Mouse (Mus musculus) olfactory bulb, adult 2 months (tissue): ENCODE measurements around the gene Hspb9. TPM values are rescaled to one million over a fixed set of nuclear protein-coding genes. Genes with fewer than 3 reads are reported as not detected.

Experiments
- H3K27ac ChIP-seq: fragments of 200-500 bp; 2 replicates; pipeline ENCODE4 v1.5.1; 2012; ENCODE audit warnings: low read depth, low read length; ENCODE audit not compliant: insufficient read depth
- H3K4me1 ChIP-seq: fragments of 200-500 bp; 2 replicates; pipeline ENCODE4 v1.6.1; 2012; ENCODE audit warnings: low read length; ENCODE audit not compliant: control insufficient read depth, insufficient read depth
- H3K4me3 ChIP-seq: fragments of 200-500 bp; 2 replicates; pipeline ENCODE4 v1.5.1; 2012; ENCODE audit warnings: mild to moderate bottlenecking, low read depth, low read length, moderate library complexity; ENCODE audit not compliant: insufficient read depth
- CTCF ChIP-seq: fragments of 200-500 bp; IDR thresholded peaks from 2 replicates; pipeline ENCODE4 v1.5.1; 2012; ENCODE audit warnings: low read depth, mild to moderate bottlenecking, low read length, moderate library complexity; ENCODE audit not compliant: insufficient read depth
- POLR2A ChIP-seq: fragments of 200-500 bp; IDR thresholded peaks from 2 replicates; pipeline ENCODE4 v1.6.1; 2012; ENCODE audit warnings: mild to moderate bottlenecking, low read depth, low read length, moderate library complexity; ENCODE audit not compliant: insufficient read depth
- WGBS: fragments of 180-500 bp; shearing (Covaris S2); methylation state at CpG from one replicate; pipeline ENCODE4 v1.1.7; 2018; 5-methylcytosine and 5-hydroxymethylcytosine counted together
- polyA plus RNA-seq: library from polyadenylated mRNA; stranded (reverse); fragments of >200 nt; gene quantifications from 2 replicates; pipeline ENCODE4 v1.2.4, GENCODE M21; 2012; ENCODE audit warnings: low replicate concordance; ENCODE audit not compliant: missing spikeins, insufficient read depth, insufficient read length

Hspb9 gene
- polyA plus RNA-seq, 1 experiment, result not detected

GRCm38 (mm10) chr11:100713174-100713573 lies 476 bp upstream of the Hspb9 start:
- 58% methylated on average over 4 of the region's 4 CpGs for WGBS
- Histone ChIP-seq H3K4me1 (peaks cover 35% of the 10 kb centered on the region), H3K27ac (peak overlapping the region; percentile 76), H3K4me3 (no peak overlapping the region; the same call in 1 of the 2 replicates)
- TF ChIP-seq POLR2A, result no peak
- no peak for TF ChIP-seq CTCF

- peaks cover 46% of the 10 kb centered on the region for H3K4me1 ChIP-seq
- H3K27ac ChIP-seq, result peak overlapping the region; percentile 76; the same call in 1 of the 2 replicates
- TF ChIP-seq CTCF (peak; percentile 41; the same call in 1 of the 2 replicates), POLR2A (no peak)
- H3K4me3 ChIP-seq, result no peak overlapping the region
- WGBS, result 45% methylated on average over 6 of the region's 6 CpGs
These were observed 875 bp downstream of the Hspb9 start for GRCm38 (mm10) chr11:100714534-100714915.

- H3K27ac ChIP-seq, result 0 out of 2 replicates have a peak overlapping the region, but pooled peaks have one; percentile 12
- WGBS, result 40% methylated on average over 6 of the region's 6 CpGs
- TF ChIP-seq CTCF (no peak), POLR2A (no peak)
- H3K4me3 ChIP-seq, result no peak overlapping the region
- peaks cover 50% of the 10 kb centered on the region for H3K4me1 ChIP-seq
These were observed 1.3 kb downstream of the Hspb9 start for GRCm38 (mm10) chr11:100714948-100715347.

GRCm38 (mm10) chr11:100716649-100717048 lies 3.0 kb downstream of the Hspb9 start:
- TF ChIP-seq POLR2A (no peak), CTCF (no peak)
- Histone ChIP-seq H3K4me3 (no peak overlapping the region), H3K4me1 (peaks cover 55% of the 10 kb centered on the region), H3K27ac (no peak overlapping the region)
- 77% methylated on average over 3 of the region's 3 CpGs for WGBS

GRCm38 (mm10) chr11:100718462-100718861 lies 4.8 kb downstream of the Hspb9 start:
- peaks cover 54% of the 10 kb centered on the region for H3K4me1 ChIP-seq
- H3K4me3 ChIP-seq, result no peak overlapping the region
- WGBS, result 84% methylated on average over 7 of the region's 7 CpGs
- TF ChIP-seq CTCF, result no peak
- no peak for TF ChIP-seq POLR2A
- H3K27ac ChIP-seq, result no peak overlapping the region

GRCm38 (mm10) chr11:100718866-100719265 lies 5.2 kb downstream of the Hspb9 start:
- H3K4me3 ChIP-seq, result no peak overlapping the region
- 56% methylated on average over 4 of the region's 4 CpGs for WGBS
- H3K4me1 ChIP-seq, result peaks cover 50% of the 10 kb centered on the region
- TF ChIP-seq CTCF (no peak), POLR2A (no peak)
- peak overlapping the region; percentile 81 for H3K27ac ChIP-seq

- peak overlapping the region; percentile 22; the same call in 1 of the 2 replicates for H3K27ac ChIP-seq
- no peak for TF ChIP-seq POLR2A
- no peak for TF ChIP-seq CTCF
- no peak overlapping the region for H3K4me3 ChIP-seq
- 27% methylated on average over 3 of the region's 3 CpGs for WGBS
- H3K4me1 ChIP-seq, result peaks cover 46% of the 10 kb centered on the region
These were observed 5.7 kb downstream of the Hspb9 start for GRCm38 (mm10) chr11:100719312-100719711.

- 76% methylated on average over 11 of the region's 11 CpGs for WGBS
- Histone ChIP-seq H3K4me3 (no peak overlapping the region), H3K27ac (peak overlapping the region; percentile 22), H3K4me1 (peaks cover 42% of the 10 kb centered on the region)
- TF ChIP-seq CTCF (no peak), POLR2A (no peak)
These were observed 6.2 kb downstream of the Hspb9 start for GRCm38 (mm10) chr11:100719893-100720292.

- H3K4me1 ChIP-seq, result peaks cover 40% of the 10 kb centered on the region
- no peak overlapping the region for H3K4me3 ChIP-seq
- TF ChIP-seq CTCF, result no peak
- TF ChIP-seq POLR2A, result no peak
- WGBS, result 30% methylated on average over 5 of the region's 5 CpGs
- H3K27ac ChIP-seq, result peak overlapping the region; percentile 22
These were observed 6.7 kb downstream of the Hspb9 start for GRCm38 (mm10) chr11:100720345-100720744.

GRCm38 (mm10) chr11:100721254-100721653 lies 7.6 kb downstream of the Hspb9 start:
- WGBS, result 16% methylated on average over 4 of the region's 4 CpGs
- no peak overlapping the region for H3K4me3 ChIP-seq
- peak overlapping the region; percentile 22 for H3K27ac ChIP-seq
- no peak for TF ChIP-seq POLR2A
- no peak for TF ChIP-seq CTCF
- peaks cover 39% of the 10 kb centered on the region for H3K4me1 ChIP-seq
